Mouse (Mus musculus): ENCODE data around the gene Tmem199. TPM values are rescaled to one million over a fixed set of nuclear protein-coding genes. Genes with fewer than 3 reads are reported as not detected.

Tmem199 gene
- polyA plus RNA-seq (2014; fragmentation: Illumina TruSeq; extraction: RNeasy Lipid Tissue Mini Kit (QIAGEN cat#74804); ENCODE audit: low read depth, low replicate concordance): 31.0 TPM

GRCm38 (mm10) chr11:78512025-78512957, at the start of gene Tmem199, which contains the start of gene Poldip2:
Gene Tmem199 (minus strand): TSS chr11:78512172.
Gene Poldip2 (plus strand): TSS chr11:78512193.

GRCm38 (mm10) chr11:78550168-78551058, 38.4 kb upstream of the Tmem199 start, which contains the start of gene Tmem97:
Gene Tmem97 (minus strand): TSS chr11:78550777.

GRCm38 (mm10) chr11:78536080-78536689, 24.2 kb upstream of the Tmem199 start, which contains the start of the genes Tnfaip1 and Ift20:
Gene Tnfaip1 (minus strand): TSS chr11:78536332.
Gene Ift20 (plus strand): TSS chr11:78536361.

GRCm38 (mm10) chr11:78502909-78503650, 8.9 kb downstream of the Tmem199 start, which contains the start of gene Sebox:
Gene Sebox (plus strand): TSS chr11:78503447.

GRCm38 (mm10) chr11:78499004-78499403, 13.0 kb downstream of the Tmem199 start, which contains the start of gene Vtn:
Gene Vtn (plus strand): TSS chr11:78499091.

GRCm38 (mm10) chr11:78497544-78498522, 14.1 kb downstream of the Tmem199 start, which contains the start of gene Sarm1:
Gene Sarm1 (minus strand): TSS chr11:78497754.

GRCm38 (mm10) chr11:78465568-78466180, 46.3 kb downstream of the Tmem199 start, which contains the start of gene Slc46a1:
Gene Slc46a1 (plus strand): TSS chr11:78465697.

Other genes starting within 250 kb of the Tmem199 start
- gene BC030499, start 221.3 kb downstream of the Tmem199 start, polyA plus RNA-seq (2014; fragmentation: Illumina TruSeq; extraction: RNeasy Lipid Tissue Mini Kit (QIAGEN cat#74804); ENCODE audit: low read depth, low replicate concordance): 0.19 TPM
- gene Spag5, start 210.6 kb downstream of the Tmem199 start, polyA plus RNA-seq (2014; fragmentation: Illumina TruSeq; extraction: RNeasy Lipid Tissue Mini Kit (QIAGEN cat#74804); ENCODE audit: low read depth, low replicate concordance): 2.7 TPM
- gene Aldoc, start 189.2 kb downstream of the Tmem199 start, polyA plus RNA-seq (2014; fragmentation: Illumina TruSeq; extraction: RNeasy Lipid Tissue Mini Kit (QIAGEN cat#74804); ENCODE audit: low read depth, low replicate concordance): 41.4 TPM
- 34.6 TPM for gene Pigs, start 183.8 kb downstream of the Tmem199 start, polyA plus RNA-seq (2014; fragmentation: Illumina TruSeq; extraction: RNeasy Lipid Tissue Mini Kit (QIAGEN cat#74804); ENCODE audit: low read depth, low replicate concordance)
- gene Unc119, start 168.7 kb downstream of the Tmem199 start, polyA plus RNA-seq (2014; fragmentation: Illumina TruSeq; extraction: RNeasy Lipid Tissue Mini Kit (QIAGEN cat#74804); ENCODE audit: low read depth, low replicate concordance): 34.6 TPM
- not detected for gene Foxn1, start 125.6 kb downstream of the Tmem199 start, polyA plus RNA-seq (2014; fragmentation: Illumina TruSeq; extraction: RNeasy Lipid Tissue Mini Kit (QIAGEN cat#74804); ENCODE audit: low read depth, low replicate concordance)
- gene Slc13a2, start 90.0 kb downstream of the Tmem199 start, polyA plus RNA-seq (2014; fragmentation: Illumina TruSeq; extraction: RNeasy Lipid Tissue Mini Kit (QIAGEN cat#74804); ENCODE audit: low read depth, low replicate concordance): 7.7 TPM
- 25.6 TPM for gene Slc46a1, start 46.5 kb downstream of the Tmem199 start, polyA plus RNA-seq (2014; fragmentation: Illumina TruSeq; extraction: RNeasy Lipid Tissue Mini Kit (QIAGEN cat#74804); ENCODE audit: low read depth, low replicate concordance)
- 2.2 TPM for gene Sarm1, start 14.4 kb downstream of the Tmem199 start, polyA plus RNA-seq (2014; fragmentation: Illumina TruSeq; extraction: RNeasy Lipid Tissue Mini Kit (QIAGEN cat#74804); ENCODE audit: low read depth, low replicate concordance)
- 12.6 TPM for gene Vtn, start 13.1 kb downstream of the Tmem199 start, polyA plus RNA-seq (2014; fragmentation: Illumina TruSeq; extraction: RNeasy Lipid Tissue Mini Kit (QIAGEN cat#74804); ENCODE audit: low read depth, low replicate concordance)
- gene Sebox, start 8.7 kb downstream of the Tmem199 start, polyA plus RNA-seq (2014; fragmentation: Illumina TruSeq; extraction: RNeasy Lipid Tissue Mini Kit (QIAGEN cat#74804); ENCODE audit: low read depth, low replicate concordance): not detected
- gene Poldip2, start within 50 bp of the Tmem199 start, polyA plus RNA-seq (2014; fragmentation: Illumina TruSeq; extraction: RNeasy Lipid Tissue Mini Kit (QIAGEN cat#74804); ENCODE audit: low read depth, low replicate concordance): 77.7 TPM
- gene Tnfaip1, start 24.2 kb upstream of the Tmem199 start, polyA plus RNA-seq (2014; fragmentation: Illumina TruSeq; extraction: RNeasy Lipid Tissue Mini Kit (QIAGEN cat#74804); ENCODE audit: low read depth, low replicate concordance): 35.8 TPM
- gene Ift20, start 24.2 kb upstream of the Tmem199 start, polyA plus RNA-seq (2014; fragmentation: Illumina TruSeq; extraction: RNeasy Lipid Tissue Mini Kit (QIAGEN cat#74804); ENCODE audit: low read depth, low replicate concordance): 127 TPM
- gene Tmem97, start 38.6 kb upstream of the Tmem199 start, polyA plus RNA-seq (2014; fragmentation: Illumina TruSeq; extraction: RNeasy Lipid Tissue Mini Kit (QIAGEN cat#74804); ENCODE audit: low read depth, low replicate concordance): 38.0 TPM
- gene Nlk, start 185.2 kb upstream of the Tmem199 start, polyA plus RNA-seq (2014; fragmentation: Illumina TruSeq; extraction: RNeasy Lipid Tissue Mini Kit (QIAGEN cat#74804); ENCODE audit: low read depth, low replicate concordance): 21.9 TPM
- 17.7 TPM for gene Ccnq, start 239.6 kb upstream of the Tmem199 start, polyA plus RNA-seq (2014; fragmentation: Illumina TruSeq; extraction: RNeasy Lipid Tissue Mini Kit (QIAGEN cat#74804); ENCODE audit: low read depth, low replicate concordance)